In the genomic region with DNA sequence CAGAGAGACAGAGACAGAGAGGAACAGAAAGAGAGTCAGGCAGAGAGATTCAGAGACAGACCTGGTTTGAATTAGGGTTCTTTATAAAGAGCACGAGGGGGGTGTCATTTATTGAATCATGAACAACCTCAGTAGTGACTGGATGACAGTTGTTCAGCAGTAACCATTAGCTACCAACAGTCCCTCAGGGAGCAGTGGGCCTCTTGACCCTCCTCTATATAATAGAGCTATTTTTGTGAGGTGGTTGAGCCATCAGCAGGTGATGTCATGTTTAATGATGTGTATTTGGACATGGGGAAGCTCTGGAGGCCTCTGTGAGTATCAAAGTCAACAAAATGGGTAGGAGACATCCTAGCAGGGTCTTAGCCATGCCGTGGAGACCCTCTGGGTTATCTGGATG, we compare ENCODE assay signal across 11 mouse cellular contexts. TPM values are rescaled to one million over a fixed set of nuclear protein-coding genes. Genes with fewer than 3 reads are reported as not detected.
A peak's percentile ranks its signal among the peaks of the same experiment; 100 is the strongest.
DNase-seq lines count a peak whose midpoint lies in the region; ATAC-seq and TF ChIP-seq lines count a peak whose summit lies in the region.
"Had no signal": no experiment of that assay in that cellular context is flagged by ENCODE, and none has a peak within 500 bp of the region (broad histone marks: within the 10 kb centered on the region; RNA-seq: fewer than 3 reads in every experiment).

No protein-coding gene starts in this region.

- DNase-seq in heart, postnatal 4 days, result no peak
- DNase-seq in liver, embryonic 11.5 days (ENCODE audit: low spot score), result no peak
- DNase-seq in right cerebral cortex, postnatal 36 days (ENCODE audit: low spot score in 2 of 2), result no peak
- DNase-seq: adrenal gland, postnatal 25 days; cerebellum, postnatal 36 days had no signal

- TF ChIP-seq POLR2A in bone marrow, adult 2 months (IDR thresholded peaks at IDR 0.05; ENCODE audit: borderline replicate concordance, control insufficient read depth, low read depth, low read length), result no peak

- no peaks in the 10 kb centered on the region for H3K9me3 ChIP-seq in heart, embryonic 12.5 days (replicated peaks)
- no peaks in the 10 kb centered on the region for H3K9me3 ChIP-seq in liver, embryonic 12.5 days (replicated peaks)
- H3K9me3 ChIP-seq in liver, embryonic 11.5 days (ENCODE audit: control insufficient read depth, low read length), result no peaks in the 10 kb centered on the region
- H3K9me3 ChIP-seq: embryonic facial prominence, embryonic 12.5 days had no signal

- H3K4me1 ChIP-seq in heart, embryonic 12.5 days (replicated peaks), result peaks cover 50% of the 10 kb centered on the region
- H3K4me1 ChIP-seq in liver, embryonic 12.5 days, result 0 out of 2 replicates have a peak, but pooled peaks cover 8% of the 10 kb centered on the region
- no peaks in the 10 kb centered on the region for H3K4me1 ChIP-seq in liver, embryonic 11.5 days (replicated peaks; ENCODE audit: control insufficient read depth, insufficient read depth, low read length)
- peaks cover 5% of the 10 kb centered on the region for H3K4me1 ChIP-seq in bone marrow, adult 2 months (ENCODE audit: control insufficient read depth, insufficient read depth, low read length)

- H3K4me3 ChIP-seq in heart, embryonic 12.5 days, result no peak overlapping the region
- H3K4me3 ChIP-seq in liver, embryonic 12.5 days, result no peak overlapping the region
- H3K4me3 ChIP-seq in liver, embryonic 11.5 days (ENCODE audit: low read depth, low read length), result no peak overlapping the region
- no peak overlapping the region for H3K4me3 ChIP-seq in bone marrow, adult 2 months (replicated peaks; ENCODE audit: control insufficient read depth, low read depth, low read length)
- H3K4me3 ChIP-seq: embryonic facial prominence, embryonic 12.5 days had no signal

- peaks cover 10% of the 10 kb centered on the region; the same call in 1 of the 2 replicates for H3K36me3 ChIP-seq in heart, embryonic 12.5 days
- no peaks in the 10 kb centered on the region for H3K36me3 ChIP-seq in liver, embryonic 12.5 days
- no peaks in the 10 kb centered on the region for H3K36me3 ChIP-seq in liver, embryonic 11.5 days (ENCODE audit: control insufficient read depth, insufficient read depth, low read length)
- H3K36me3 ChIP-seq: embryonic facial prominence, embryonic 12.5 days; G1E had no signal

- H3K4me2 ChIP-seq in heart, embryonic 12.5 days, result 0 out of 2 replicates have a peak overlapping the region, but pooled peaks have one; percentile 6
- no peak overlapping the region for H3K4me2 ChIP-seq in liver, embryonic 12.5 days
- no peak overlapping the region for H3K4me2 ChIP-seq in liver, embryonic 11.5 days
- H3K4me2 ChIP-seq: embryonic facial prominence, embryonic 12.5 days had no signal

- ATAC-seq in heart, embryonic 12.5 days (ENCODE audit: insufficient number of reproducible peaks, low FRiP score), result 0 out of 2 replicates have a peak, but pooled peaks have one; percentile 52
- no peak for ATAC-seq in liver, embryonic 12.5 days
- no peak for ATAC-seq in liver, embryonic 11.5 days (replicated peaks; ENCODE audit: low FRiP score)
- peak; percentile 4; the same call in 1 of the 2 replicates for ATAC-seq in megakaryocyte, adult 5-6 weeks (ENCODE audit: poor library complexity, severe bottlenecking)

- TF ChIP-seq CTCF in bone marrow, adult 2 months (IDR thresholded peaks at IDR 0.05; ENCODE audit: control insufficient read depth, insufficient read depth, low read length), result no peak

- peak overlapping the region; percentile 59 for H3K27ac ChIP-seq in heart, embryonic 12.5 days (ENCODE audit: poor library complexity, severe bottlenecking)
- H3K27ac ChIP-seq in liver, embryonic 12.5 days, result peak overlapping the region; percentile 49; the same call in 1 of the 2 replicates
- H3K27ac ChIP-seq in liver, embryonic 11.5 days (ENCODE audit: low read depth, low read length), result no peak overlapping the region; the same call in 1 of the 2 replicates
- peak overlapping the region; percentile 89; the same call in 1 of the 2 replicates for H3K27ac ChIP-seq in bone marrow, adult 2 months (ENCODE audit: control insufficient read depth, insufficient read depth, low read depth, low read length, poor library complexity)
- H3K27ac ChIP-seq: embryonic facial prominence, embryonic 12.5 days had no signal

- H3K9ac ChIP-seq in heart, embryonic 12.5 days, result no peak overlapping the region
- H3K9ac ChIP-seq in liver, embryonic 12.5 days, result no peak overlapping the region
- no peak overlapping the region for H3K9ac ChIP-seq in liver, embryonic 11.5 days (ENCODE audit: low read depth, low read length)
- H3K9ac ChIP-seq: embryonic facial prominence, embryonic 12.5 days had no signal

- WGBS in heart, embryonic 12.5 days, result 33% methylated on average over 2 of the region's 2 CpGs
- 52% methylated on average over 2 of the region's 2 CpGs for WGBS in liver, embryonic 12.5 days (ENCODE audit: insufficient replicate concordance)
- WGBS in liver, embryonic 11.5 days, result 52% methylated on average over 2 of the region's 2 CpGs
- WGBS in bone marrow, adult 2 months, result 71% methylated on average over 2 of the region's 2 CpGs

- H3K27me3 ChIP-seq in heart, embryonic 12.5 days (replicated peaks), result no peaks in the 10 kb centered on the region
- H3K27me3 ChIP-seq in liver, embryonic 12.5 days (replicated peaks), result no peaks in the 10 kb centered on the region
- no peaks in the 10 kb centered on the region for H3K27me3 ChIP-seq in liver, embryonic 11.5 days (replicated peaks; ENCODE audit: control insufficient read depth, insufficient read depth, low read length)
- H3K27me3 ChIP-seq: embryonic facial prominence, embryonic 12.5 days had no signal

RNA-seq across cellular contexts. Expression of a gene that starts 39.2 kb away (rescaled TPM):
- 48.8 and 49.4 TPM in 2 replicates for polyA plus RNA-seq in heart, embryonic 12.5 days (2016; fragmentation: Nextera tagmentation; extraction: Ambion mirVana)
- total RNA-seq in heart, postnatal 4 days (2021), result 10 to 100 TPM; 17.6 to 19.0 TPM
- polyA plus RNA-seq in liver, embryonic 12.5 days (2016; fragmentation: Nextera tagmentation; extraction: Ambion mirVana), result 3.8 and 4.1 TPM in 2 replicates
- polyA plus RNA-seq in liver, embryonic 11.5 days (2014; fragmentation: Nextera tagmentation; extraction: Ambion mirVana), result 4.8 and 5.7 TPM in 2 replicates
- 3.5 and 6.2 TPM in 2 replicates for polyA plus RNA-seq in bone marrow, adult 2 months (2011; ENCODE audit: insufficient read depth, insufficient read length, low replicate concordance, missing spikeins)
- total RNA-seq in megakaryocyte, adult 5-6 weeks (2015), result 55.9 and 61.4 TPM in 2 replicates
- 59.8 and 63.4 TPM in 2 replicates for total RNA-seq in megakaryocyte, adult 5-6 weeks (2017)
- polyA plus RNA-seq: G1E had no signal

Comparison
In these comparisons a context has a peak if more than half of its experiments do, and no peak if none do; other contexts are left out.
1. ATAC-seq: peak in heart, embryonic 12.5 days (single experiment) and megakaryocyte, adult 5-6 weeks (single experiment); none in liver, embryonic 12.5 days (single experiment) and liver, embryonic 11.5 days (single experiment).